Mouse (Mus musculus) embryonic facial prominence, embryonic 11.5 days (tissue): ENCODE data around the gene Rab3c. TPM values are rescaled to one million over a fixed set of nuclear protein-coding genes. Genes with fewer than 3 reads are reported as not detected.

Experiments
- ATAC-seq: fragments of 200-750 bp; cut with Nextera tagmentation; replicated peaks from 2 replicates; pipeline ENCODE4 v1.8.0; 2017; ENCODE audit warnings: low read depth; ENCODE audit not compliant: insufficient number of reproducible peaks, low FRiP score, low TSS enrichment
- DNase-seq: peaks from one replicate; pipeline ENCODE4 v3.0.0-alpha.2; 2015; ENCODE audit warnings: low spot score
- H3K27ac ChIP-seq: fragments of 300-500 bp; sonication (generic); replicated peaks from 2 replicates; pipeline ENCODE4 v1.5.1; 2014; ENCODE audit warnings: mild to moderate bottlenecking, low read depth, low read length, control low read depth
- H3K27me3 ChIP-seq: fragments of 300-500 bp; sonication (generic); 2 replicates; pipeline ENCODE4 v1.6.1; 2014; ENCODE audit warnings: mild to moderate bottlenecking, low read length, moderate library complexity, mixed read lengths; ENCODE audit not compliant: control insufficient read depth, insufficient read depth
- H3K36me3 ChIP-seq: fragments of 300-500 bp; sonication (generic); replicated peaks from 2 replicates; pipeline ENCODE4 v1.6.1; 2014; ENCODE audit warnings: low read depth, mild to moderate bottlenecking, low read length, moderate library complexity, mixed read lengths; ENCODE audit not compliant: control insufficient read depth, insufficient read depth
- H3K4me1 ChIP-seq: fragments of 300-500 bp; sonication (generic); 2 replicates; pipeline ENCODE4 v1.6.1; 2014; ENCODE audit warnings: low read length, mixed read lengths; ENCODE audit not compliant: control insufficient read depth, insufficient read depth
- H3K4me2 ChIP-seq: fragments of 300-500 bp; sonication (generic); 2 replicates; pipeline ENCODE4 v1.6.1; 2014; ENCODE audit warnings: low read depth, mild to moderate bottlenecking, control low read depth, low read length, moderate library complexity
- H3K4me3 ChIP-seq: fragments of 300-500 bp; sonication (generic); 2 replicates; pipeline ENCODE4 v1.5.1; 2014; ENCODE audit warnings: low read depth, low read length, control low read depth
- H3K9ac ChIP-seq: fragments of 300-500 bp; sonication (generic); replicated peaks from 2 replicates; pipeline ENCODE4 v1.6.1; 2014; ENCODE audit warnings: mild to moderate bottlenecking, control low read depth, low read length
- H3K9me3 ChIP-seq: fragments of 300-500 bp; sonication (generic); replicated peaks from 2 replicates; pipeline ENCODE4 v1.6.1; 2016; ENCODE audit warnings: mild to moderate bottlenecking, low read length, inconsistent platforms, mixed read lengths; ENCODE audit not compliant: control insufficient read depth
- WGBS: fragments of 180-500 bp; shearing (Covaris S2); extraction: QIAGEN DNeasy Blood & Tissue Kit; methylation state at CpG from one replicate; pipeline ENCODE4 v1.1.7; 2014; 5-methylcytosine and 5-hydroxymethylcytosine counted together
- polyA plus RNA-seq: library from polyadenylated mRNA; unstranded; fragments of >200 nt; fragmentation: Nextera tagmentation; extraction: Ambion mirVana; gene quantifications from 2 replicates; pipeline ENCODE4 v1.2.1, GENCODE M21; 2014

Rab3c gene
- polyA plus RNA-seq, 1 experiment from 2014 or later = 4.2 TPM

DNA sequence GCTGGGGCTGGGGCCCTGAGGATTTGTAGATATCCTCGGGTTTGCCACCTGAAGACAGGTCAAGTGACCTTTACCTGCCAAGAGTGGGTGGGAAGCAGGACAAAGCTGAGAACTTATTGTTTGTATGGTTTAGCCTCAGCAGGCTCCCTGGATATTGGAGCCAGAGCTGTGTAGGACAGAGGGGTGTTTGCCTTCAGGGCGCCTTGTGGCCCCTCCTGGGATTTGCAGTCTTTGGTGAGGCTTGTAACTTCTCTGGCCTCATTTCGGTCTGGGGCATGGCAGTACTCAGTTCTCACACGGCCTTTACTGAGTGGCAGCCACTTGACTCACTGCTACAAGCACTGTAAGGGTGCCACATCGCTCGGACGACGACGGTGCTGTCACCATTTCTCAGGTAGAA is 261.0 kb downstream of the Rab3c start:
- Histone ChIP-seq H3K27me3 (no peaks in the 10 kb centered on the region; the same call in 1 of the 2 replicates), H3K9ac (no peak overlapping the region), H3K9me3 (no peaks in the 10 kb centered on the region), H3K27ac (no peak overlapping the region), H3K4me2 (peak overlapping the region; percentile 77), H3K4me3 (no peak overlapping the region), H3K36me3 (no peaks in the 10 kb centered on the region), H3K4me1 (peaks cover 3% of the 10 kb centered on the region; the same call in 1 of the 2 replicates)
- ATAC-seq (peak; percentile 45; the same call in 1 of the 2 replicates), DNase-seq (no peak)
- WGBS = 25% methylated on average over 9 of the region's 9 CpGs

DNA sequence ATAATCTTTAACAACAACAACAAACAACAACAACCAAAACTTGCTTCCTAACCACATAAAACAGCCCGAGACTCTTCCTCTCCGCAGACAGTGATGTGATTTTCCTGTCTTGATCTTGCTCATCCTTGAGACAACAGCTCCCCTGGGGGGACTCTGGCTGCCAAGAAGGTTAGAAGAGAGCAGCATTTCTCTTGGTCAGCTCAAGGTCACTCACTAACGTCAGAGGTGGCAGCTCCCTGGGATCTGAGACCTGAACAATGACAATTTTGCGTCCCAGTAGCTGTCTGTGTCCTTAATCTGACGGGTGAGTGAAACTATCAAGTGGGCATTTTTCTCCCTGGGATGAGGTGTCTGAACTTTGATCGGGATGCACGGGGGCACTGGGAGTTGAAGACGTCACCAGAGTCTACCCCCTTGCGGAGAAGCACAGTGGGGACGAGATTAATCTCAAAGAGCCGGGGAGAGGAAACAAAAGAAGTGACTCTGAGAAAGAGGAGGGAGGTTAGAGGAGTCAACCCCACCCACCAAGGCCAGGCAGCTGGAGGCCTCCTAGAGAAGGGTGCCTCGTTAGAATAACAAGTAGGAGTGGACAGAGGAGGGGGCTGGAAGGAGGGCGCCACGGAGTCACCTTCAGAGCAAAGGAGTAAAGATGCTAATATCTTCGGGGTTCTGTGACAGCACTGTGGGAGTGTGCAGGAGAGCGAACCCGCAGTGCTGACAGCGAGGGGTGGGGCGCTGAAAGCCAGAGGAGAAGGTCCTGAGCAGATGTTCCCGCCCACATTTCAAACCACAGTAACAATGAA is 261.7 kb downstream of the Rab3c start:
- DNase-seq (no peak), ATAC-seq (peak; percentile 70)
- H3K4me2 ChIP-seq = peak overlapping the region; percentile 77
- 1% methylated on average over 20 of the region's 20 CpGs for WGBS
- peak overlapping the region; percentile 43 for H3K9ac ChIP-seq
- no peak overlapping the region for H3K27ac ChIP-seq
- H3K4me1 ChIP-seq = peaks cover 3% of the 10 kb centered on the region; the same call in 1 of the 2 replicates
- H3K27me3 ChIP-seq = no peaks in the 10 kb centered on the region; the same call in 1 of the 2 replicates
- no peaks in the 10 kb centered on the region for H3K9me3 ChIP-seq
- H3K36me3 ChIP-seq = no peaks in the 10 kb centered on the region
- H3K4me3 ChIP-seq = peak overlapping the region; percentile 32

DNA sequence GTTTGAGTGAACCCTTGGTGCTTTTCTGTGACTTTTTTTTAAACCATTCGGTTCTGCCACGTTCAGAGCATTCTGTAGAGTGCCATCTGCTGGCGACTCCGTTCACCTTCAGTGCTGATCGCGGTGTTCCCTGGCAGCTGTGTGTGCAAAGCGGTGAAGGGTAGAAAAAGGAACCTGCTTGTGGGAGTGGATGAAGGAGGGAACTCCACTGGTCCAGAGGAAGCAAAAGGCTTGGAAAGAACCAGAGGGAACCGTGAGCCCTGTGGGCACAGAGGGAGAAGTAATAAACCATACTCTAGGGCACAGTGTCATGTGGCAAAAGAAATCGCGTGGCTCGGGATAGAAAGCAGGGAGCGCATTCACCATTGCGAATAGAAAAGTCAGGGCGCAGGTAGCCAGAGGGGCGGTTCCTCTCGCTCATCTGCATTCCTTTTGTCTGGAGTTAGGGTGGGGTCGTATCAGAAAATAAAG is 262.3 kb downstream of the Rab3c start:
- Histone ChIP-seq H3K4me3 (peak overlapping the region; percentile 32), H3K27me3 (no peaks in the 10 kb centered on the region; the same call in 1 of the 2 replicates), H3K4me2 (peak overlapping the region; percentile 77), H3K9me3 (no peaks in the 10 kb centered on the region), H3K9ac (peak overlapping the region; percentile 43), H3K4me1 (peaks cover 3% of the 10 kb centered on the region; the same call in 1 of the 2 replicates), H3K36me3 (no peaks in the 10 kb centered on the region), H3K27ac (no peak overlapping the region)
- WGBS = under 1% methylated on average over 17 of the region's 17 CpGs
- peak; percentile 61 for ATAC-seq
- peak; percentile 94 for DNase-seq

DNA sequence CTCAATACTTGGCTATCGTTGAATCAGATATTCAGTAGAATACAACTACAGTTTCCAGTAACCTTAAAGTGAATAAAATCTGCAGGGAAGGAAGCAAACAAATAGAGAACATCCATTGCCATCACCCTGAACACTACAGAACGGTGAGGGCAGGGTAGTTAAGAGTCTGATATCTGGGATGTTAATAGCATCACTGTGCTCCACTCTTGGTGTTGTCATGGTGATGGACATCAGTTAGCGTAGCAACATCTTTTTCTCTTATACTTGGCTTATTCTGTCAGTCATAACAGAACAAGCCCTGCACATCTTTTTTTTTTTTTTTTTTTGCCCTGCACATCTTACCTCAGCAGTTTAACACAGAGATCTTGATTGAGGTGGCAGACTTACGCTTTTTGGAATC is 268.8 kb downstream of the Rab3c start:
- no peak for DNase-seq

DNA sequence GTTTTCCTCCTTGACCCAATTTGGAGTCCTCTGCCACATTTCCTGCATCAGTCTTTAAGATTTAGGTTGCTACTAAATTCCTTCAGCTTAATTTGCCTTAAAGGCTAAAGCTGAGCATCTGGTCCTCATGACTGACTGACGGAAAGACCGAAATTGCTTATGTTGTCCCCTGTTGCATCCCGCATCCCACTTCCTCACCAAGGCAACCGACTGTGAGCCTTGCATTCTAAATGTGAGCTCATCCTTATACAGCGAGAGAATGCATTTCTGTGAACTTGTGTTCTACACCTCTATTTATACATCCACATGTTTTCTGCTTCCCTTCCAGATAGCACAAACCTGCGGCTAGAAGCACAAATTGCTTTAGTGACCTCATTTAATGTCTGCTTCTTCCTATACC is 269.9 kb downstream of the Rab3c start:
- no peak for ATAC-seq

More for the DNA sequence above, 268.8 kb downstream of the Rab3c start:
- Histone ChIP-seq H3K4me1 (no peaks in the 10 kb centered on the region), H3K4me2 (no peak overlapping the region), H3K9ac (no peak overlapping the region), H3K27ac (no peak overlapping the region), H3K9me3 (no peaks in the 10 kb centered on the region), H3K27me3 (no peaks in the 10 kb centered on the region), H3K4me3 (no peak overlapping the region), H3K36me3 (no peaks in the 10 kb centered on the region)
- 90% methylated on average over 4 of the region's 4 CpGs for WGBS
- ATAC-seq = no peak

DNA sequence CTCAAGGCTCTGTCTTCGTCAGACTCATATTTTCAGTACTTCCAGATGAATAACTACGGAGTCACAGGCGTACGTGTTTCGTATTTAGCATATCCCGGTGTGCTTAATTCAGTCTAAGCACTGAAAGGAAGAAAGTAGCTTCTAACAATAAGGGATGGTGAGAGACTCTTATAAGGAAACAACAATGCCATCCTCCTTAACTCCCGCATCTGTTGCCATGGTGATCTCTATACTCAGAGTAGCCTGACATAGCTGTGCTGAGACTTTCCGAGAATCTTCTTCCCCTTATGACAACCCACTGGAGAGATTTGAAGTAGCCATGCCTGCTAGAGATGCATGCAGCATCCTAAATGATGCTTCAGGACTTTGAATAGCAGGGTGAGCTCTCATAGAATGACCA is 272.3 kb downstream of the Rab3c start:
- H3K4me2 ChIP-seq = no peak overlapping the region
- no peak overlapping the region for H3K4me3 ChIP-seq
- 74% methylated on average over 8 of the region's 8 CpGs for WGBS
- H3K9me3 ChIP-seq = no peaks in the 10 kb centered on the region
- no peaks in the 10 kb centered on the region for H3K36me3 ChIP-seq
- no peak overlapping the region for H3K9ac ChIP-seq
- no peaks in the 10 kb centered on the region for H3K4me1 ChIP-seq
- DNase-seq (no peak), ATAC-seq (no peak)
- H3K27ac ChIP-seq = no peak overlapping the region
- no peaks in the 10 kb centered on the region for H3K27me3 ChIP-seq

More for the DNA sequence above, 269.9 kb downstream of the Rab3c start:
- 81% methylated on average over 6 of the region's 6 CpGs for WGBS
- Histone ChIP-seq H3K27me3 (no peaks in the 10 kb centered on the region), H3K4me2 (no peak overlapping the region), H3K4me3 (no peak overlapping the region), H3K9ac (no peak overlapping the region), H3K36me3 (no peaks in the 10 kb centered on the region), H3K27ac (no peak overlapping the region), H3K4me1 (no peaks in the 10 kb centered on the region), H3K9me3 (no peaks in the 10 kb centered on the region)
- DNase-seq = no peak

DNA sequence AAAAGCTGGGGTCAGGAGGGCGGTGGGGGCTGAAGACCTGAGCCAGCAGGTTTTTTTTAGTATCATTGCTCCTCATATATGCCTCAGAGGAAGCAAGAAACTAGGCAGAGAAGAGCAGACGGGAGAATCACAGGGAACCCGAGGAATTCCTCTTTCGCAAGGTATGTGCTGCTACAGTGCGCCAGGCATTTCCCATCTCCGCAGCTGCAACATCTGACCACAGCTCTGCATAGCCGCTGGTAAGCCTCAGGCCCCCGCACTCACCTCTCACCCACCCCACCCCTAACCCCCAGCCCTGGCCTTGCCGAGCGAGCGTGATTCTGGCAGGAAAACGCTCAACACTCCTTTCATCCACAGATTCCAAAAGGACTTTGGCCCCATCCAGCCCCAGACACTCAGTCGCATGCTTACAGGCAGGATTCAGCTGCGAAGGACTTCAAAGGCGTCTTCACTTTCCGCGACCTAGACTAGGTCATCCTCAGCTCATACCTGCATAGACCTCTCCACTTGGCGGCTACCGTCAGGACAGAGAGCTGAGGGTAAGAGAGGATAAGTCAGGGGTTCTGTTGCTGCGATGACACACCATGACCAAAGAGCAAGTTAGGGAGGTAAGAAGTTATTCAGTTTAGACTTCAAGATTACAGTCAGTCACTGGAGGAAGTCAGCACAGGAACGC is 274.6 kb downstream of the Rab3c start:
- no peak overlapping the region for H3K9ac ChIP-seq
- 46% methylated on average over 21 of the region's 21 CpGs for WGBS
- no peak for ATAC-seq

More for the DNA sequence above, 274.6 kb downstream of the Rab3c start:
- H3K36me3 ChIP-seq = no peaks in the 10 kb centered on the region
- H3K27ac ChIP-seq = no peak overlapping the region
- no peaks in the 10 kb centered on the region for H3K9me3 ChIP-seq
- DNase-seq = no peak
- no peak overlapping the region for H3K4me2 ChIP-seq
- no peaks in the 10 kb centered on the region for H3K27me3 ChIP-seq
- H3K4me1 ChIP-seq = no peaks in the 10 kb centered on the region
- H3K4me3 ChIP-seq = no peak overlapping the region
